In the genomic region with DNA sequence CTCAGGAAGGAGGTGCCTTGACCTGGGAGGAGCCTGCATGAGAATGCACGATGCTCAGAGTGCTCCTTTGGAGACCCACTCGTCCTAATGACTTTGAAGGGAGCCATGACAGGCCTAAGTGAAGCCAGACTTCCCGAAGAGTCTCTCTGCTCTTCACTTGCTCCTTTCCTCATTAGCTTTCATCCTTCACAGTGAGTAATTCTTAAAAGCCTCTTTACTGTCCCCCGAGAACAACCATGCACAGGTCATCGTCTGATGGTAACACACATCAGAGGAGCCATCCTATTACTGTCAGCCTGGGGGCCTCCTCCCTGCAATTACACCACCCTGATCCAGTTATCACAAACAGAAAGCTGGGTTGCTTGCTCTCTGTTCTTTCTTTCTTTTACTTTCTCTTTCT, we compare ENCODE assay signal across 12 mouse cellular contexts.
A peak's percentile ranks its signal among the peaks of the same experiment; 100 is the strongest.
DNase-seq lines count a peak whose midpoint lies in the region; ATAC-seq and TF ChIP-seq lines count a peak whose summit lies in the region.
"Had no signal": no experiment of that assay in that cellular context is flagged by ENCODE, and none has a peak within 500 bp of the region (broad histone marks: within the 10 kb centered on the region; RNA-seq: fewer than 3 reads in every experiment).

No protein-coding gene starts in this region.

- ATAC-seq in forebrain, postnatal 0 days = peak; percentile 32; the same call in 1 of the 2 replicates
- peak; percentile 91 for ATAC-seq in midbrain, embryonic 13.5 days
- ATAC-seq: intestine, embryonic 15.5 days had no signal

- H3K9me3 ChIP-seq in forebrain, postnatal 0 days (ENCODE audit: low read length) = no peaks in the 10 kb centered on the region
- no peaks in the 10 kb centered on the region for H3K9me3 ChIP-seq in midbrain, embryonic 13.5 days
- H3K9me3 ChIP-seq: intestine, embryonic 15.5 days had no signal

- TF ChIP-seq CTCF in layer of hippocampus, adult 2 months (conservative IDR thresholded peaks at IDR 0.05) = no peak
- TF ChIP-seq CTCF in forebrain, postnatal 0 days (IDR thresholded peaks at IDR 0.05; ENCODE audit: low read depth) = no peak

- no peaks in the 10 kb centered on the region; the same call in 1 of the 2 replicates for H3K36me3 ChIP-seq in forebrain, postnatal 0 days (ENCODE audit: insufficient read depth)
- H3K36me3 ChIP-seq in midbrain, embryonic 13.5 days = no peaks in the 10 kb centered on the region
- H3K36me3 ChIP-seq: intestine, embryonic 15.5 days had no signal

- H3K27ac ChIP-seq in layer of hippocampus, adult 2 months = peak overlapping the region; percentile 88
- peak overlapping the region; percentile 66 for H3K27ac ChIP-seq in forebrain, postnatal 0 days (ENCODE audit: low read depth, low read length)
- peak overlapping the region; percentile 90 for H3K27ac ChIP-seq in midbrain, embryonic 13.5 days
- H3K27ac ChIP-seq: intestine, embryonic 15.5 days had no signal

- H3K27me3 ChIP-seq in forebrain, postnatal 0 days (ENCODE audit: insufficient read depth, low read length) = no peaks in the 10 kb centered on the region
- no peaks in the 10 kb centered on the region for H3K27me3 ChIP-seq in midbrain, embryonic 13.5 days
- H3K27me3 ChIP-seq: intestine, embryonic 15.5 days had no signal

- WGBS in forebrain, postnatal 0 days = 8% methylated on average over 5 of the region's 5 CpGs
- 11% methylated on average over 5 of the region's 5 CpGs for WGBS in midbrain, embryonic 13.5 days

- DNase-seq in layer of hippocampus, adult 2 months (ENCODE audit: low spot score in 2 of 2) = no peak
- DNase-seq in layer of hippocampus, postnatal 36 days = no peak
- no peak for DNase-seq in forebrain, postnatal 0 days
- peak; percentile 47 for DNase-seq in retina, postnatal 1 day
- no peak for DNase-seq in gastrocnemius, postnatal 25 days
- DNase-seq in layer of hippocampus, adult 8-10 months (ENCODE audit: low spot score in 2 of 2) = no peak
- DNase-seq in adrenal gland, adult 18-20 months (ENCODE audit: low spot score in 2 of 2) = no peak
- DNase-seq: adrenal gland, postnatal 14 days; kidney, postnatal 14 days; lung, adult 18-20 months had no signal

- peaks cover 18% of the 10 kb centered on the region; the same call in 1 of the 2 replicates for H3K4me1 ChIP-seq in forebrain, postnatal 0 days (ENCODE audit: insufficient read depth)
- peaks cover 53% of the 10 kb centered on the region for H3K4me1 ChIP-seq in midbrain, embryonic 13.5 days (replicated peaks)
- H3K4me1 ChIP-seq: intestine, embryonic 15.5 days had no signal

- no peak overlapping the region for H3K4me3 ChIP-seq in layer of hippocampus, adult 2 months
- no peak overlapping the region for H3K4me3 ChIP-seq in forebrain, postnatal 0 days (ENCODE audit: low read depth, low read length)
- no peak overlapping the region for H3K4me3 ChIP-seq in midbrain, embryonic 13.5 days (replicated peaks)
- H3K4me3 ChIP-seq: intestine, embryonic 15.5 days had no signal

- H3K4me2 ChIP-seq in forebrain, postnatal 0 days (ENCODE audit: low read depth) = no peak overlapping the region
- no peak overlapping the region; the same call in 1 of the 2 replicates for H3K4me2 ChIP-seq in midbrain, embryonic 13.5 days (replicated peaks)
- H3K4me2 ChIP-seq: intestine, embryonic 15.5 days had no signal

- no peak overlapping the region for H3K9ac ChIP-seq in forebrain, postnatal 0 days
- H3K9ac ChIP-seq in midbrain, embryonic 13.5 days (replicated peaks) = no peak overlapping the region
- H3K9ac ChIP-seq: intestine, embryonic 15.5 days had no signal
